Mouse (Mus musculus): ENCODE data around the gene 6430550D23Rik.

GRCm38 (mm10) chr2:155939897-155940529 lies 67.8 kb downstream of the 6430550D23Rik start:
- no peak for TF ChIP-seq POLR2A (IDR thresholded peaks at IDR 0.05; ENCODE audit: low read depth, low read length)
- TF ChIP-seq CTCF (IDR thresholded peaks at IDR 0.05; ENCODE audit: borderline replicate concordance, insufficient read depth, low read length), result no peak

Measured in embryonic fibroblast, embryonic 13.5 days (primary cell).